Mouse (Mus musculus): ENCODE measurements around the gene Ube2l6. TPM values are rescaled to one million over a fixed set of nuclear protein-coding genes. Genes with fewer than 3 reads are reported as not detected.

Ube2l6 gene
- total RNA-seq, 2 experiments from 2014 or later = 30.6 to 70.6 TPM

- DNase-seq (ENCODE audit: low spot score) = no peak
- intact Hi-C loops (cut with DNase I) = no loop called here
Observed at GRCm38 (mm10) chr2:84827283-84827920, 28.8 kb downstream of the Ube2l6 start.

DNA sequence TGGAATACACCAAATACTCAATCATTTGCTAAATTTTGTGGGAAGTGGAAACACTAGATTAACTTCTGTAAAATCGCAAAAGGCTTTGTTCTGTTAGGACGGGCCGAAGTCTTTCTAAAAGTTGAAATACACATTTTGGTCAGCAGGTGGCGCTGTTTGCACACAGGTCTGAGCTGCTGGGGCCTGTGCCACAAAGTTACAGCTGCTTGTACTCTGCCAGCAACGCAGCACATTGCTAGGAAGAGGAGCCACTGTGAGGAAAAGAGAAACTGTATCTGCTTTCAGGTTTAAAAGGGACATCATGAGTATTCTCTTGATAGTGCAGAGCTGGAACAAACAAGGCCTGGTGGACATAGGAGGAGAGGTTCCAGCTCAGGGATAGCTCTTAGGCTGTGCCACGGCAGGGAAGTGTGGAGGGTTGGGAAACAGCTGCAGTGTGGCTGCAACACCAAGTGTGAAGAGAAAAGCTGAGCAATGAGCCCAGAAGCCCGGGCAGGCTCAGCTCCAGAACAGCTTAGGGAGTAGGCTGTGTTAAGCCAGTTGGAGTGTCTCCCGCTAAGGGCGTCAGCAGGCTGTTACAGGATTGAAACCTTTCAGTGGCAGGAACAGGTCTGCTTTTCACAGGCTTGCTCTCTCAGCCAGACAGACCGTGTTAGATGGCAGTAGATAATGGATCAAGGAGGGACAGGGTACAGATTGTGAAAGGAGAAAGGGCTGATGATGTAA, 33.2 kb downstream of the Ube2l6 start:
- intact Hi-C loops (cut with DNase I) = loop anchor here (1.0 to 5.0 kb wide), 4 partner anchors 23 to 175 kb away; no protein-coding TSS in a partner anchor
- DNase-seq (ENCODE audit: low spot score) = peak; percentile 67

DNA sequence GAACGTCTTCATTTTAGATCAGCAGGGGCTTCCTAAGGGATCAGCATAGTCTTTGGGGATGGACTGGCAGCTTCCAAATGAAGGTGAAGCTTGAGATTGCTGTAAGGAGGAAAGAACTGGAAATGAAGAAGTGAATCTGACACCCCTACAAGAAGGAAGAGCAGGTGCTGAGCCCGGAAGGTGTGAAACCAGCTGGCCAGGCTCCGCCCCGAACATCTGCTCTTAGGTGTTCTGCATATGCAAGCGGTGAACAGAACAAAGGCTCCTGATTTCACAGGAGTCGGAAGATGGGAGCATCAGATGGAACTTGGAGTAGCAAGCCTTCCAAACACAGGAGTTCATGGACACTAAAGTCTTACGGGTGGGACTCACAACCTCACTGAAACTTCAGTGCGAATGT, 38.5 kb downstream of the Ube2l6 start:
- intact Hi-C loops (cut with DNase I) = no loop called here
- no peak for DNase-seq (ENCODE audit: low spot score)

DNA sequence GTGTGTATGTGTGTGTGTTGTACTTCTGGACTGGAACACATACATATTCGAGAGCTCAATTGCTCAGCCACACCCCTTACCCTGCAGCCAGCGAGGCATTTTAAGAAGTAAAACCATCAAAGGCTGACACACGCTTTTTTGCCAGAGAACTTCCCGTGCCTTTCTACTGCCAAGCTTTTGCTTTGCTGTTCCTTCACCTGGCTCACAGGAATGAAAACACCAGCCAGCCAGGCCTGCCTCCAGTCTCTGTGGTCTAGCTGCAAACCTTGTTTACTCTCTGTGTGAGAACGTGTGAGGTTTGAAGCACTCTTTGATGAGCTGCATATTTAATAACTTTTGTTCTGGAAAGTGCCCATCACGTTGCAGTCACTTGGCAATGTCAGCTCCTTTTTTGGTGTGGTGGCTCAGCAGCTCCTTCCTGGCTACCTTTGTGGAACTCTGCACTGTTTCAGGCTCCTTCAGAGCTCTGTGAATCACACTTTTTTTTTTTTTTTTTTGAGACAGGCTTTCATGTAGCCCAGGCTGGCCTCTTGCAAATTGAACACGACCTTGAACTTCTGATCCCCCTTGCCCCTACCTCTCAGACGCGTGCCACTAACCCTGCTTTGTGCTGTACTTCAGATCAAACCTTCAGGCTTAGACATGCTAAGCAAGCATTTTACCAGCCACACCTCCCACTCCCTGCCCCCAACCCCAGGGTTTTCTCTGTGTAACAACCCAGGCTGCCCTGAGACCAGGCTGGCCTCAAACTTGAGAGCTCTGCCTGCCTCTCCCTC, 39.4 kb downstream of the Ube2l6 start:
- intact Hi-C loops (cut with DNase I) = no loop called here
- DNase-seq (ENCODE audit: low spot score) = no peak

- DNase-seq (ENCODE audit: low spot score) = no peak
- intact Hi-C loops (cut with DNase I) = no loop called here
Observed at GRCm38 (mm10) chr2:84838593-84838949, 39.9 kb downstream of the Ube2l6 start, which contains the start of gene Slc43a1. Gene Slc43a1 (plus strand): TSS chr2:84838850.

DNA sequence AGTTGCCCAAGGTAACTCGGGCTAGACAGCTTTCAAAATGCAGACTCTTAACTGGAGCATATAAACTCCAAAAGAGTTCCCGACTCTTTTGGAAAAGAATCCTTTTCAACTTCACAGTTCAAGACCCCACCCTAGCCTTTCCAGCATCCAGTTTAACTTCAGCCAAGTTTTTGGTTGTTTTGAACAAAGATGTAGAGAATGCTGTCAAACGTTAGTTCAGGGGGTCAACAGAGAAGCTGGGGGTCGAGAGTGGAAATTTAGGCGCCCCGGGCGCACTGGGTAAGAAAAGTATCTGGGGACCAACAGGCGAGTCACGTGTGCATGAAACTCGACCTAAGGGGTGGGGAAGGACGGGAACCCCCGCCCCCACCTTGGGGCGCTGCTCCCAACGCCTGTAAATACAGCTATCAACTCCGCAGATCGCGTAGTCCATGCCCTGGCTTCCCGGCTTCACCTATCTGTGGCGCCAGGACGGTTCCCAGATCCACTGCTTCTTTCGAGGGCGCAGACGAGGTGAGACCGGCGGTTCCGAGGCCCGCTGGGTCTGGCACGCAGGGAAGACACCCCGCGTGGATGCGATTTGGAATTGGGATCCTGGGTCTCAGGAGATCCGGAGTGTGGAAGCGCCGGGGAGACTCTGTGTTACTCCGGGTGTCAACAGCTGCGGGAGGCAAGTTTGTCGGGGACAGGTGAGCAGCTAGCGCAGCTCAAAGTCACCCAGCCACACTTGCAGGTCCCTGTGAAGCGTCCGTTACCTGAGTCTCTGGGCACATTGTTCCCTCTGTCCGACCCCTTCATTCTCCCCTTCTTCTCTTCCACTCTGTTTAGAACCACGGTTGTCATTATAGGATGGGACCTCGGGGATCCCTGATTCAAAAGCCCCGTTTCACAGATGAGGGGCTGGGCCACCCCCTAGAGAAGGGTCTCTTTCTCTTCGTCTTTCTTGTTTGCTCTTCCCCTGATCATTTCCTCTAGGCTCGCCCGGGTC, 40.7 kb downstream of the Ube2l6 start:
- intact Hi-C loops (cut with DNase I) = no loop called here
- DNase-seq (ENCODE audit: low spot score) = no peak

DNA sequence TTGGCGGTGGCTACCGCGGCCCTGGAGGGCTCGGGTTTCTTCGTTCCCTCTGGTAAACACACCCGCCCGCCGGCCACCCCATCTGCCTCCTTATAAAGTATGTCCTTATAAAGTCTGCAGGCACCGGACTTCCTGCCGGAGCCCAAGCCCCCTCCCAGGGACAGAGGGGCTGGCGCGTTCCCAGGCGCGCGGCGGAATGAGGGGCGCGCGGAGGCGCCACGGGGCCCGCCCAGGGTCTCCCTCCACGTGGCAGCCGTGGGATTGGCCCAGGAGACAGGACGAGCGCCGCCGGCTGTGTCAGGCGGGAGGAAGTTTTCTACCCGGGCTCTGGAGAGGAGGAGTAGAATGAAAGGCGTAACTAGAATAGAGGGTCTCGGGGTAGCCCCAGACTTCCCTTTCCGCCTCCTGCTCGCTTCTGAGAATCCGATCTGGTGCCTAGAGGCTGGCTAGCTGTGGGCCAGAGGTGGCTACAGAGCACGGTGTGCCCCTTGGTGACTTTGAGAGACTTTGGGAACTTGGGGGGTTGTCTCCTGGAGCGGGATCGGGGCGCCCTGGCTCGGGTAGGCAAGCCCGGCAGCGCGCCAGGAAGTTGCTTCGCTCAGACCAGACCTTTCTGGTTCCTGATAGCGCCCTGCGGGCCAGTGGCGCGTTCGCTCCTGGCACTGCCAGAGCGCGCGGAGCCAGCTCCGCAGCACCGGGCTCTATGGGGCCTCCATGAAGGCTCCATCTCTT, 41.6 kb downstream of the Ube2l6 start:
- intact Hi-C loops (cut with DNase I) = no loop called here
- peak; percentile 61 for DNase-seq (ENCODE audit: low spot score)

- no peak for DNase-seq (ENCODE audit: low spot score)
- intact Hi-C loops (cut with DNase I) = no loop called here
Observed at GRCm38 (mm10) chr2:84840748-84841563, 42.3 kb downstream of the Ube2l6 start.

- DNase-seq (ENCODE audit: low spot score) = no peak
- intact Hi-C loops (cut with DNase I) = no loop called here
Observed at GRCm38 (mm10) chr2:84841905-84842304, 43.3 kb downstream of the Ube2l6 start.

GRCm38 (mm10) chr2:84843654-84844053, 45.0 kb downstream of the Ube2l6 start:
- intact Hi-C loops (cut with DNase I) = no loop called here
- no peak for DNase-seq (ENCODE audit: low spot score)

GRCm38 (mm10) chr2:84845226-84845625, 46.6 kb downstream of the Ube2l6 start:
- intact Hi-C loops (cut with DNase I) = no loop called here
- DNase-seq (ENCODE audit: low spot score) = no peak

DNA sequence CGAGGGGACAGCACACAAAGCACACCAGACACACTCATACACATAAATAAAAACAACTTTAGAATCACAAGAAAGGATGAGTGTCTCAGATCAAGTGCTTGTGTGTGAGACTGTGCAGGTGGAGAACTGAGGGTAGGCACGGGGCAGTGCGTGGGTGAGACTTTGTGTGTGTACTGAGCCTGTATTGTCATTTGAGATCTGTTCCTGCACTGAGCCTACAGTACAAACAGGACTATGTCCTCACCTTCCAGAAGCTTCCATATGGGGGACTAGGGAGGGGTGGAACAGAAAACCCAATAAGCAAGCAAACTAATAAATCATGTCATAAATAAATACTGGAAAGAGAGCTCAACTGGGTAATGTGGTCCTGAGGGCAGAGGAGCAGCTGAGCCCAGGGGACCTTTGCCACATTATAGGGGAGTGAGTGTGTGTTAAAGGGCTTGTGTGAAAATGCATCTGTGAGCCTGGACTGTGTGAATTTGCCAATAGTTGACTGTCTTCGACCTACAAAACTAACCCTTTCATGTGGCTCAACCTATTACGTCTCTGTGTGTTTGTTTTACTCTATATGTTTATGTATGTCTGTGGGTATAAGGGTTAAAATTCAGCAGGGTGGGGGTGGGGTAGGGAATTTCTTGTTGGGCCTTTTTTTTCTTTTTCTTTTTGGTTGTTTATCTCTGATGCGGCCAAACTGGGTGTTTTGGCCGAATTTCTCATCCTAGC, 51.9 kb downstream of the Ube2l6 start:
- DNase-seq (ENCODE audit: low spot score) = no peak
- intact Hi-C loops (cut with DNase I) = no loop called here

- intact Hi-C loops (cut with DNase I) = no loop called here
- peak; percentile 67 for DNase-seq (ENCODE audit: low spot score)
Observed at GRCm38 (mm10) chr2:84851130-84852040, 52.8 kb downstream of the Ube2l6 start.

DNA sequence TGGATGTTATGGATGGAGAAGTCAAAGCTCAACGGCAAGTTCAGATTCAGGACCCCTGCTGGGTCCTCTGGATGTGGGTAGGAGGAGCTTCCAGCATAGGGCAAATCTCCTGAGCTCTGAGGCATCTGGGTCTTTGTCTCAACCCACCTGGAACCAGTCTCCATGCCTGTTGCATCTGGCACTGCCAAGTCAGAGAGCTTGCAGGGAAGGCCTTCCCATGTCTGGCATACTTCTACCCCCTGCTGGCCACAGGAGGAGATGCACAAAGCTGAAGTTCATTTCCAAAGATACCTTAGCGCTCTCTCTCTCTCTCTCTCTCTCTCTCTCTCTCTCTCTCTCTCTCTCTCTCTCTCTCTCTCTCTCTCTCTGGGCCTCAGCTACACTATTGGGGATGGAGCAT, 57.1 kb downstream of the Ube2l6 start:
- intact Hi-C loops (cut with DNase I) = loop anchor here (1.0 kb wide), 1 partner anchor 24 kb away; no protein-coding TSS in a partner anchor
- DNase-seq (ENCODE audit: low spot score) = no peak

- DNase-seq (ENCODE audit: low spot score) = no peak
- intact Hi-C loops (cut with DNase I) = no loop called here
Observed at GRCm38 (mm10) chr2:84858551-84858950, 59.9 kb downstream of the Ube2l6 start.
